Mouse (Mus musculus) cortical plate, adult 2 months (tissue): ENCODE data around the gene Cltrn. TPM values are rescaled to one million over a fixed set of nuclear protein-coding genes. Genes with fewer than 3 reads are reported as not detected.
A peak's percentile ranks its signal among the peaks of the same experiment; 100 is the strongest.

Experiments
- H3K27ac ChIP-seq: fragments of 200-500 bp; 2 replicates; pipeline ENCODE4 v1.5.1; 2012; ENCODE audit warnings: low read length, control low read depth, inconsistent platforms; ENCODE audit not compliant: insufficient read depth
- H3K4me1 ChIP-seq: fragments of 200-500 bp; 2 replicates; pipeline ENCODE4 v1.6.1; 2011; ENCODE audit warnings: low read length; ENCODE audit not compliant: control insufficient read depth, insufficient read depth
- H3K4me3 ChIP-seq: fragments of 200-500 bp; 2 replicates; pipeline ENCODE4 v1.5.1; 2011; ENCODE audit warnings: mild to moderate bottlenecking, low read length, control low read depth; ENCODE audit not compliant: insufficient read depth
- CTCF ChIP-seq: fragments of 200-500 bp; IDR thresholded peaks from 2 replicates; pipeline ENCODE4 v1.5.1; 2011; ENCODE audit warnings: mild to moderate bottlenecking, control low read depth, low read length; ENCODE audit not compliant: insufficient read depth; ENCODE audit errors: extremely low read depth
- POLR2A ChIP-seq: fragments of 200-500 bp; IDR thresholded peaks from 2 replicates; pipeline ENCODE4 v1.6.1; 2011; ENCODE audit warnings: mild to moderate bottlenecking, low read length, control low read depth; ENCODE audit not compliant: insufficient read depth; ENCODE audit errors: extremely low read depth
- polyA plus RNA-seq: library from polyadenylated mRNA; depleted of rRNA; stranded (reverse); fragments of >200 nt; gene quantifications from 2 replicates; pipeline ENCODE4 v1.2.3, GENCODE M21; 2012; rRNA removed

Cltrn gene
- polyA plus RNA-seq = not detected in 2 replicates

GRCm38 (mm10) chrX:164088582-164088981 is at the start of gene Cltrn:
Gene Cltrn, plus strand, starts transcription at chrX:164088830.
- no peak within 1 kb of the TSS for H3K27ac ChIP-seq
- H3K4me1 ChIP-seq = no peaks in the 10 kb centered on the region
- TF ChIP-seq POLR2A (no peak), CTCF (no peak)
- no peak within 1 kb of the TSS for H3K4me3 ChIP-seq

DNA sequence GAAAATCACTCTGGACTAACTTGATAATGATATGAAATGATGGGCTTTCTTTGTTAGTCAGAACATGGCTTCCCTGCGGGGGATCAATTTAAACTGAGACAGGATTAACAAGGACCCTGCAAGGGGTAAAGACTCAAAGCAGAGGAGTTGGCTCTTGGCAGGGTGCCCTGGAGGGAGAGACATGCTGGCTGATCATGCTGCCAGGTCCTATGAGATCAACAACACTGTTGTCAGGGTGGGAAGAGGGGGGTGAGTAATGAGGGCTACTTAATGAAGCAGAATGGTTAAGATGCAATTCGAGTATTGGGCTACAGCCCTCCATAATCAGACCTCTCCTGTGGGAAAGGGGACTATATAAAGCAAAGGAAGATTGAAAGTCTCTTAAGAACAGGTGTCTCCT is 49.7 kb upstream of the Cltrn start:
- H3K27ac ChIP-seq = no peak overlapping the region
- H3K4me3 ChIP-seq = no peak overlapping the region

DNA sequence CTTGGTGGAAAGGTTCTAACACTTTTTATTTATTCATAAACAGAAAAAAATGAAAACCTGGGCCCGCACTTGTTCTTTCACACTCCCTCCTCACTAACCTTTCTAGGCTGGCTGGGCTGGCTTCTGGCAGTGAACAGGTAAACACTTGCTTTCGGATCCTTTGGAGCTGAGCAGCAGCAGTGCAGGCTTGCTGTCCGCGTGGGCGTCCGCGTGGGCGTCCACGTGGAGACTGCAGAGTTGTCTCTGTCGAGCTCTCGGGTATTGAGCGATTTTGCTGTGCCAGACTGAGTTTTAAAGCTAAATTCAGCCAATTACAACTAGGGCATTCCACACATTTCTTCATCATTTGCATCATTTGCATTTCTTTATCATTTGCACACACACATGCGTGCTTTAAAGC is 46.6 kb upstream of the Cltrn start:
- H3K4me3 ChIP-seq = peak overlapping the region; percentile 20; the same call in 1 of the 2 replicates
- TF ChIP-seq CTCF (no peak), POLR2A (no peak)
- no peak overlapping the region for H3K27ac ChIP-seq
- no peaks in the 10 kb centered on the region for H3K4me1 ChIP-seq

More for the DNA sequence above, 49.7 kb upstream of the Cltrn start:
- TF ChIP-seq CTCF (no peak), POLR2A (no peak)
- no peaks in the 10 kb centered on the region for H3K4me1 ChIP-seq

- Histone ChIP-seq H3K4me3 (no peak overlapping the region), H3K4me1 (no peaks in the 10 kb centered on the region), H3K27ac (no peak overlapping the region)
- TF ChIP-seq POLR2A (no peak), CTCF (no peak)
These were observed 41.9 kb upstream of the Cltrn start for GRCm38 (mm10) chrX:164046736-164047135.

DNA sequence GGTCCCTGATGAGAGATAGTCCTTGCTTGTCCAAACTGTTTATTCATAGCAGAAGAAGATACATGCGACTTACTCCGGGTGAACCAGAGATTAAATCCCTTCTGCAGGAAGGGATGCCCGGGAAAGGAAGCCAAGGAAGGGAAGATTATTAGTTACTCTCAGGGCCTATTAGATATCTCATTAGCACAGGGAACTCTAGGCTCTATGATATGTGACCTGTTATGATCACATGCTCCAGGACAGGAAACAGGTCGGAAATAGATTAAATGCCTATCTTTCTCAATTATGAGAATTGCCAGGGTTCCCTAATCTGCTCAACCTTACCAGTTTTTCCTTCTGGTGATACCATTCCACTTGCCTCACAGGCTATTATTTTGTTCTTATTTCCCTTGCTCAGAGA is 32.9 kb upstream of the Cltrn start:
- Histone ChIP-seq H3K4me1 (no peaks in the 10 kb centered on the region), H3K4me3 (no peak overlapping the region), H3K27ac (no peak overlapping the region)
- TF ChIP-seq CTCF = no peak
- TF ChIP-seq POLR2A = no peak

DNA sequence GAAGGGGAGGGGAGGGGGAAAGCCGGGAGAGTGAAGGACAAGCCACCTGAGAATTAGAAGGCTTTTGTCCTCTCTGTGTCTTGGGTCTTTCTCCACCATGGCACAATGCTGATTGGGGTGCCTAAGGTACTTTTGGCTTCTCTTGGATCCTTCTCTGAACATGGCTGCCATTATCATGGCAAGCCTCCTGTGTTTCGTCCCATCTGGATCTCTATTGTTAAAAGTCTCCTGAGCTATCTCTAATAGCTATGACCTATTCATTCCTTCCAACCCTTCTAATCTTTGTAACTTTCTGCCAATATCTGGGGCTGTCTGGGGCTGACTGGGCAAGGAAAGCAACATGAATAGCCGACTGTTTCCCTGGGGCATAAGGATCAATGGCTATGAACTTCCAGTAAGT is 30.1 kb upstream of the Cltrn start:
- Histone ChIP-seq H3K27ac (no peak overlapping the region), H3K4me1 (no peaks in the 10 kb centered on the region), H3K4me3 (no peak overlapping the region)
- no peak for TF ChIP-seq CTCF
- no peak for TF ChIP-seq POLR2A

DNA sequence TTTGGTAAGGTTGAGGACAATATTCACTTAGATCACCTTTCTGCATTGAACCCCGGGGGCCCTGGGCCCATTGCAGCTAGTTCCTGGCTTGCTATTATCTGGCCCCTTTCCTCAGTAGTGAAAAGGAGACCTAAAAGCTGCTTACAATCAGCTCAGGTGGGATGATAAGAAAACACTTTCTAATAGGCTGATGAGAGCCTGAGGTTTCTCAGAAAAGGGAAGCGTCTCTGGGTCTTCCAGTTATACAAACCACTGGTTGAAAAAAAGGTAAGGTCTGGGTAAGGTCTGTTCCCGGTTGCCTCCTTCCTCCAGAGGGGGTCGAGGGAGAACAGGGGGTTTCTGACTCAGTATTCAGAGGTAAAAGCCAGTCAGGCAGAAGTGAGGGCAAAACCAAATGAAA is 29.6 kb upstream of the Cltrn start:
- H3K4me1 ChIP-seq = no peaks in the 10 kb centered on the region
- H3K27ac ChIP-seq = no peak overlapping the region
- H3K4me3 ChIP-seq = no peak overlapping the region
- TF ChIP-seq POLR2A = no peak
- TF ChIP-seq CTCF = no peak

DNA sequence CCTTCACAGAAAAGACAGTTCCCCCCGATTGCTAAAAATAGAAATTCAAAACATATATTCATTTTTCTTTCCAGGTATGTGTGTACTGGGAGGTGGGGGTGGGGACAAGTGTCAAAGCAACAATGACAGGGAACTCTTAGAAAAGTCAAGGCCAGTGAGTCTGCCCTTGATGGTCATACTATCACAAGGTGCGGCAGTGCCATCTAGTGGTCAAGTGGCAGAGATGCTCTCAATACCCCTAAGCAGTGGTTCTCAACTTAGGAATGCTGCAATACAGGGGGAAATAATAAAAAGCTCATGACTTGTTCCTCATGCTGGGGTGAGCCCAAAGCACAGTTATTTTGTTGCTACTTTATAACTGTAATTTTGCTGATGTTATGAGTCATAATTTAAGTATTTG is 22.4 kb upstream of the Cltrn start:
- no peaks in the 10 kb centered on the region for H3K4me1 ChIP-seq
- TF ChIP-seq POLR2A = no peak
- peak; percentile 74 for TF ChIP-seq CTCF
- H3K4me3 ChIP-seq = no peak overlapping the region
- no peak overlapping the region for H3K27ac ChIP-seq

DNA sequence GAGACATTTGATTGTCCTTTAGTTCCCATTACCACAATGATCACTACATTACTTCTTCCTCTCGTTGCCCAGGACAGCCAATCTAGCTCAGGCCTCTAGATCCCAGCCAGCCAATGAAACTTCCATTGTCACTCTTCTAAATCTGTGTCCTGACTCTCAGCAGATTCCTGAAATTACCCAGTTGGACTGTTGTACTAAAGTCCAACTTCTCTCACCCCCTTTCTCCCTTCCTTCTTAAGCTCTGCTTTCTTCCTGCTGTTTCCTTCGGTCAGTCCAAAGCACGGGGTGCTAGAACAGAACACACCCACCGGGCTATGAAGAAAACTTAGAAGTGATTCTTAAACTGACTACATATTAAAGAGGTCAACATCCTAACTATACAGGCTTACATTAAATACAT is 19.7 kb upstream of the Cltrn start:
- no peak for TF ChIP-seq CTCF
- TF ChIP-seq POLR2A = no peak
- no peak overlapping the region for H3K4me3 ChIP-seq
- H3K4me1 ChIP-seq = no peaks in the 10 kb centered on the region
- no peak overlapping the region for H3K27ac ChIP-seq

- no peaks in the 10 kb centered on the region for H3K4me1 ChIP-seq
- H3K4me3 ChIP-seq = peak within 1 kb of the TSS; percentile 54
- TF ChIP-seq POLR2A = peak; percentile 15; the same call in 1 of the 2 replicates
- TF ChIP-seq CTCF = no peak
These were observed 12.4 kb upstream of the Cltrn start, which contains the start of gene Siah1b for GRCm38 (mm10) chrX:164076040-164076775. Gene Siah1b, minus strand, starts transcription at chrX:164076493.

DNA sequence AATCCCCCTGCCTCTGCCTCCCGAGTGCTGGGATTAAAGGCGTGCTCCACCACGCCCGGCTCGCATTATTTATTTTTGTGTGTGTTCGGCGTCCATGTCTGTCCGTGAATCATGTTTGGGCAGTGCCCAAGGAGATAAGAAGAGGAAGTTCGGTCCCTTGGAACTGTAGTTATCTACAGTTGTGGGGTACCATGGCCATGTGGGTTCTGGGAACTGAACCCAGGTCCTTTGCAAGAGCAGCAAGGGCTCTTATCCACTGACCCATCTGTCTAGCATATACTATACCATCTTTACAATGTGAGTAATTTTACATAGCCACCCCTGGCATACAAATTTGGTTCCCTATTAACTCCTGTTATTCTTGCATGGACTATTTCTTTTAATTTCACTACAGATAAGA is 6.6 kb upstream of the Cltrn start:
- TF ChIP-seq CTCF (no peak), POLR2A (no peak)
- Histone ChIP-seq H3K27ac (no peak overlapping the region), H3K4me3 (no peak overlapping the region), H3K4me1 (no peaks in the 10 kb centered on the region)

More at GRCm38 (mm10) chrX:164076040-164076775, 12.4 kb upstream of the Cltrn start, which contains the start of gene Siah1b:
- H3K27ac ChIP-seq = peak within 1 kb of the TSS; percentile 94

- no peak overlapping the region for H3K4me3 ChIP-seq
- H3K4me1 ChIP-seq = no peaks in the 10 kb centered on the region
- TF ChIP-seq CTCF = no peak
- no peak for TF ChIP-seq POLR2A
- H3K27ac ChIP-seq = no peak overlapping the region
These were observed 1.3 kb downstream of the Cltrn start for GRCm38 (mm10) chrX:164089916-164090315.
